Mouse (Mus musculus): Measurements from ENCODE around the gene Nf1.

Nf1 gene

DNA sequence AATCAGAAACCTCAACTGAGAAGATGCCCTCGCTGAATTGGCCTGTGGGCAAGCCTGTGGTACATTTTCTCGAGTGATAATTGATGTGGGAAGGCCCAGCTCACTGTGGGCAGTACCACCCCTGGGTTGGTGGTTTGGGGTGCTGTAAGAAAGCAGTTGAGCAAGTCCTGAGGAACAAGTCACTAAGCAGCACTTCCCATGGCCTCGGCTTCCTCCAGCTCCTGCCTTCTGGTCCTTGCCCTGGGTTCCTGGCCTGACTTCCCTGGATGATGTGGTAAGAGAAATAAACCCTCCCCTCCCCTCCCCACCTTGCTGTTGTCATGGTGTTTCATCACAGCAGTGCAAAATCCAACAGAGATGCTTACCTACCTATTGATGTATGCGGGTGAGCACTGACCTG, 11.4 kb upstream of the Nf1 start:
- DNase-seq (ENCODE audit: low spot score): no peak

DNA sequence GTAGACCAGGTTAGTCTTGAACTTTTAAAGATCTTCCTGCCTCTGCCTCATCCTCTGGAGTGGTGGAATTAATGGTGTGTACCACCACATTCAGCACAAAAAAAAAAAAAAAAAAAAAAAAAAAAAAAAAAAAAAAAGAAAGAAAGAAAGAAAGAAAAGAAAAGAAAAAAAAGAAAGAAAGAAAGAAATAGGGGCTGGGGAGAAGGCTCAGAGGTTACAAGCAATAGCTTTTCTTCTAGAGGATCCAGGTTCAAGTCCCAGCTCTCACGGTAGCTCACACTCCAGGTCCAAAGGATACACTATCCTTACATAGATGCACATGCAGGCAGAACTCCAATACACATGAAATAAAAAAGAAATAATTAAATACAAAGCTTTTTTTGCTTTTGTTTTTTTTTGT, 9.9 kb upstream of the Nf1 start:
- DNase-seq (ENCODE audit: low spot score): no peak

GRCm38 (mm10) chr11:79335077-79335476, 4.4 kb upstream of the Nf1 start:
- no peak for DNase-seq (ENCODE audit: low spot score)

DNA sequence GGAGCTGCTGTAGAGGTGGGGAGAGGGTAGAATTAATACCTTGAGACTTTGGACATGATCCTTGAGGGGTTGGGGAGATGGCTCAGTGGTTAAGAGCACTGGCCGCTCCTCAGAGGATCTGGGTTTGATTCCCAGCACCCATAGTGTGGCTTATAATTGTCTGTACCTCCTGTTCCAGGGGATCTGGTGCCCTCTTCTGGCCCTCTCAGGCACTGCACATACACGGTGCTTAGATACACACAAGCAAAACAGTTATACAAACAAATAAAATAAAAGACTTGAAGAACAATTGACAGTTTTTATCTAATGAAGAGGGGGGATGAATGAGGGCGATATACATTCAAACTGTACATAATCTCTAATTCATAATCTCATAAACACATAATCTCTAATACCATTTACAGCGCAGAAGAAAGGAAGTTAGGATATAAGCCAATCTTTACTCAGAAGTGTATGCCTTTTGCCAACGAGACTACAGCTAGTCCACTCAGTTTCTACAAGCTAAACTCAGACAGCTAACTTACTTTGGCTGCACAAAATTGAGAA, 2.7 kb upstream of the Nf1 start:
- peak; percentile 22 for DNase-seq (ENCODE audit: low spot score)

DNA sequence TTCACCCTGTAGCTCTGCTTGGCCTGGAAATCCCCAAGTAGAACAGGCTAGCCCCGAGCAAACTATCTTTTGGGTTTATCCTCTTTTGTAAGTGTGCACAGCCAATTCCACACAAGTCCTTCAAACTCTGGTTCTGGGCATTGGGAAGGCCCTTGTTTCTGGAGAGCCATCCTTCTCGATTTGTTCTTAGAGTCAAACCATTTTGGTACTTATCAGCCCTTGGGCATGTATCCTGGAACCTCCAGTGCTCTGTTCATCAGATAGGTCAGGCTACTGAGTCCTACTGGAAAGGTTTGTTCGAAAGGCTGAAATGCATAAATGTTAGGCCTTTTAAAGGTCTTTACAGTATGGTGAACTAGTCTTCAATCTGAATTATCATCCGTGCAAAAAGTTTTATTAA, 872 bp upstream of the Nf1 start:
- DNase-seq (ENCODE audit: low spot score): peak; percentile 13

DNA sequence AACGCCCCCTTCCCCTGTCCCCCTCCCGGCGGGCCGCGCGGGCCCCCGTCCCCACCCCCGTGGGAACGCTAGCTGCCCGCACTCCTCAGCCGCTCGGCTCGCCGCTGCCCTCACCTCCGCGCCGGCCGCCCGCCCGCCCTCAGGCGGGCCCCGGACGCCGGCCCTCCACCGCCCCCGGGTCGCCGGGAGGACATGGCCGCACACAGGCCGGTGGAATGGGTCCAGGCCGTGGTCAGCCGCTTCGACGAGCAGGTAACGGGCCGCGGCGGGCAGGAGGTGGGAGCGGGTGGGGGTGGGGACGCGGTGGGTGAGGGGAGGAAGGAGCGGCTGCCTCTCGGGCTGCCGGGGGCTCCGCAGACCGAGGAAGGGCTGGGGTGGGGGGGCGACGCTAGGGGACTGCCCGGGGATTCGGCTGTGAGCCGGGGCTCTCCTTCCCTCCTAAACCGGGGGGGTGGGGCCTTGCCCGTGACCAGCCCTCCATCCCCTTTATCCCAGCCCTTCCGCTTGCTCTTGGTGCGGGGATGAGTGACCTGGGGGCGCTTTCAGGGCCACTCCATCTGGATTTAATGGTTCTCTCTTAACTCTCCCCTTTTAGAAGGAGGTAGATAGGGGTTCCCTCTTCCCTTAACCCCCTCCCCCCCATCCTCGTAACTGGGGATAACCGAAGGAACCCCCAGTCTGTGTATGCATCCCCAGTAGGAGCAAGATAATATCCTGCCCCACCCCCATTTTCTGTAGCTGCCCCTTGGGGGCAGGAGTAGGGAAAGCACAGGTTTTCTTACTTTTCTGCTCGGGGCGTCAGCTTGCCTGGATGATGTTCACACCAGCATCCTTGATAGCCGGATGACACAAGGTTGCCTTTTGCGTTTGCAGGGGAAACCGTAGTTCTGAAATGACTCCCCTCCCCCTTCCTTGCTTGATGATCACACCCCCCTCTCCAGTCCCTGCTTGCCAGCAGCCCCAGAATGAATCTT, 602 bp downstream of the Nf1 start:
- DNase-seq (ENCODE audit: low spot score): peak; percentile 15

- DNase-seq (ENCODE audit: low spot score): no peak
These were observed 17.5 kb downstream of the Nf1 start for GRCm38 (mm10) chr11:79356995-79357394.

- DNase-seq (ENCODE audit: low spot score): no peak
These were observed 17.9 kb downstream of the Nf1 start for GRCm38 (mm10) chr11:79357397-79357796.

GRCm38 (mm10) chr11:79364956-79365355, 25.5 kb downstream of the Nf1 start:
- DNase-seq (ENCODE audit: low spot score): no peak

DNA sequence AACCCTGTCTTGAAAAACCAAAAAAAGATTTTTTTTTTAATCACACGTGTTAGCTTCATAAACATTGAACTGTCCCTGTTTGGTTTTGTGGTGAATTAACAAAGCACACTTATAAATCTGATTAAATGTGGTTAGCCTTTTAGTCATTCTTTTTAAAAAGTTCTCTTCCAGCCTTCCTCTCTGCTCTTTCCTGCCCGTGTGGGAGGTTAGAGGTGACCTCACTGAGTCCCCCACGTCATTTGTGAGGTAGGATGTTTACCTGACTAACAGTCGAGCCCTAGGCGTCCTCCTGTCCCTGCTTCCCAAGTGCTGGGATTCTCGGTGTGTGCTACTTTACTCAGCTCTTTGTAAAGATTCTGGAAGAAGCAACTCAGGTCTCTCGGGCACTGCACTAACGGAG, 26.8 kb downstream of the Nf1 start:
- no peak for DNase-seq (ENCODE audit: low spot score)

DNA sequence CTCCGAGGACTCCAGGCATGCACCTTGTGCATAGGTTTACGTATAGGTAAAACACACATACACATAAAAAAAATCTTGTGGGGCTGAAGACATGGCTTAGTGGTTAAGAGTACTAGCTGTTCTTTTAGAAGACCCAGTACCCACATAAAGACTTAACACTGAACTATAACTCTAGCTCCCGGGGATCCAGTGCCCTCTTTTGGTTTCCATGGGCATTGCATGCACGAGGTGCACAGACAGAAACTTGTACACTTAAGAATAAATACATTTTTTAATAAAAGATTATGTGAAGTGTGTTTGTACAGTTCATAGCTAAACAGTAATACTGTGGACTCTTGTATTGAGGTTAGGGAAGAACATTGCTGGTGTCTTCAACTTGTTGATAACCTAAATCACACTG, 33.5 kb downstream of the Nf1 start:
- peak; percentile 7 for DNase-seq (ENCODE audit: low spot score)

- DNase-seq (ENCODE audit: low spot score): peak; percentile 74
These were observed 58.8 kb downstream of the Nf1 start for GRCm38 (mm10) chr11:79398336-79398735.

GRCm38 (mm10) chr11:79403625-79404319, 64.3 kb downstream of the Nf1 start:
- DNase-seq (ENCODE audit: low spot score): no peak

DNA sequence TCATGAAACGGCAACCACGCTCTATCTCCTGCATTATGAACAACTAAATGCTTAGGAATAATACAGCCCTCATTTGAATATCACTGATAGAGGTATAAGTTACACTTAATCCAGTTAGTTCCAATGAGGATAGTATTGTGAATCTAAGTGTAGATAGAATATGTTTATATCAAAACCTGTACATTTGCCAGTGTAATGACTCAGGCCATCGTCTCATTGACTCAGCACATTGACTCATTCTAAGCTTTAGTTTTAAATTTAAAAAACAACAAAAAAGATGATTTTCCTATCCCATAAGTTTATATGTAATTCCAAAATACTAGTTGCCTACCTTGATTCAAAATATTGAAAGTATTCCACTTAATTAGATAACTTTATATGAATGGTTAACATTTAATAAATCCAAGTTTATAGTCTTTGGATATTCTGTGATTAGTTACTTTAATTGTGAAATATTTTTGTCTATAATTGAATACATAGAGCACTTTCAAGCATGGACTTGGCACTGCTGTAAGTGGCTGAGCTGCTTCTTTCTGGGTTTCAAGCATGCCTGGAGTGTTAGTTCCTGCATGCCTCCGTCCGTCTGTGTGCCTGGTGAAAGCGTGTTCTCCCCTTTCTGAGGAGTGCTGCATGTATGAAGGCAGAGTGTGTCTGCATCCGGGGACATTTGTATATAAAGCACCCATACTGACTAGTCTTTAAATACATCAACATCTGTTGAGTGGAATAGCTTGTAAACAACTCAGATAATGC, 74.4 kb downstream of the Nf1 start:
- no peak for DNase-seq (ENCODE audit: low spot score)

DNA sequence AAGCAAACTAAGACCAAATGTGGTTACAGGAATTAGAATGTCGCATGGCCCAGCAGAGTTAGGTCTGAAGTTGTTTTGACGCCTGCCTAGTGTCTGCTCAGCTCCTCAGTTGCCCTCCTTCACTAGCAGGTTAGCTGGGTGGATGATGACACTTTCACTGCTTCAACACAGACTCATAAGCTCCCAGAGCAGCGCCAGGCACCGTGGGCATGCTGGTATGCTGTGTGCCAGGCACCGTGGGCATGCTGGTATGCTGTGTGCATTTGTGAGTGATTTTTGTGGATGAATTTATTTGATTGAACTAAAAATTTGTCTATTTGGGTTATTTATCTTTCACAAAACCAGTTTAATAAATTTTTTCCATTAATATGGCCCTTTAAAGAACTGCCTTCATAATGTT, 83.0 kb downstream of the Nf1 start:
- DNase-seq (ENCODE audit: low spot score): no peak

- DNase-seq (ENCODE audit: low spot score): no peak
These were observed 87.1 kb downstream of the Nf1 start for GRCm38 (mm10) chr11:79426571-79426970.

GRCm38 (mm10) chr11:79427638-79428037, 88.1 kb downstream of the Nf1 start:
- peak; percentile 42 for DNase-seq (ENCODE audit: low spot score)

DNA sequence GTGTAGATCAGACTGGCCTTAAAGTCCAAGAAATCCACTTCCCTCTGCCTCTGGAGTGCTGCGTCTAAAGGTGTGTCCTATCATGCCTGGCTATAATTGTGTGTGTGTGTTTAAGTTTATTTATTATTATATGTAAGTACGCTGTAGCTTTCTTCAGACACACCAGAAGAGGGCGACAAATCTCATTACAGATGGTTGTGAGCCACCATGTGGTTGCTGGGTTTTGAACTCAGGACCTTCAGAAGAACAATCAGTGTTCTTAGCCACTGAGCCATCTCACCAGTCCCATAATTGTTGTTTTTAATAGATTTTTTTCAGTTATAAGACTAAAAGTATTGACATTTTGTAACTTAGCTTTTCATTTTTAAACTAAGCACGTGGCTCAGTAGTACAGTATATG, 95.8 kb downstream of the Nf1 start:
- DNase-seq (ENCODE audit: low spot score): no peak

DNA sequence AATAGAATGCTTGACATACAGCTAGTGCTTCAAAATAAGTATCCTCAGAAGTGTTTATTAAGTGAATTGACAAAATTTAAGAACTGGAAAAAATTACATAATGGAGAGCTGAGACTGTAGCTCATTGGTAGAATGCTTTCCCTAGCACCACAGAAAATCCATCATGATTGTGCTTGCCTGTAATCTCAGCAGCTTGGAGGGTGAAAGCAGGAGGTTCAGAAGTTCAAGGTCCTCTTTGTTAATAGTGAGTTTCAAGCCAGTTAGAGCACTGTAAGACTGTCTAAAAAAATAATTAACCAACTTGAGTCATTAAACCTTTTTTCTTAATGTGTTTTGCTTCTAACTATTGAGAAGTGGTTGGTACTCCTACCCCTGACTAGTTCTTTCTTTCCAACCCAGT, 108.9 kb downstream of the Nf1 start:
- DNase-seq (ENCODE audit: low spot score): no peak

DNA sequence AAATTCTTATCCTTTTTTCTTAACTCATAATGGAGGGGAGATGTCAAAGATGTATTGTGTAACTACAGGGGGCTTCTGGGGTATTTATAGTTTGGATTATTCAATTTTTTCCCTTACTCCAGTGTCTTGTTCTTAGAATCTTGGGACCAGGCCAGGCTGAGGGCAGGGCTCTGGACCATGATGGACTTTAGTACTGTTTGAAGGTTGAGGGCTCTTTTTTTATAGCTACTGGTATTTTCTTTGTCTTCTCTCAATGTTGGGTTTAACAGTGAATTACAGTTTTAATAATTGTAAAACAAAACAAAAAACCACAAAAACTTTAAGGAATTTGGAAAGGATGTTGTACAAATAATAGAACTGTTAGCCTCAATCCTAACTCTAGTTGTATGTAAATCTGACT, 113.5 kb downstream of the Nf1 start:
- no peak for DNase-seq (ENCODE audit: low spot score)

GRCm38 (mm10) chr11:79457928-79458327, 118.4 kb downstream of the Nf1 start:
- DNase-seq (ENCODE audit: low spot score): no peak

DNA sequence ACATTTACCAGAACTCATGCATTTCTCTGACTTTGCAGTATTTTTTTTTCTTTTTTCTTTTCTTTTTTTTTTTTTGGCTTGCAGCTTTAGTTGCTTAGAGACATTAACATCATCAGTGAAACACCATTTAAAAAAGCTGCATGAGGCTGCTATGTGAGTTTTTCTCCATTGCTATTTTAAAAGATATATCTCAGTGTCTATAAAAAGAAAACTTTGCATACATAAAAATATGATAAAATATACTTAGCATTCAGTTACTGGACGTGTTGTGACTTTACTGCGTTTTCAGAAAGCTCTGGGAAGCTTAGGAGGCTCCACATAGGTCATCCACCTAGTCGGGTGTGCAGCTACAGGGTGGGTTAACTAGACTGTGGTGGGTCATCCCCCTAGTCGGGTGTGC, 120.4 kb downstream of the Nf1 start:
- no peak for DNase-seq (ENCODE audit: low spot score)

Data from c-Kit-positive CD71-positive TER-119-positive erythroid progenitor cells, embryonic 14.5 days (primary cell).